Mouse (Mus musculus) hindbrain, embryonic 15.5 days (tissue): Measurements from ENCODE around the gene Col6a3. TPM values are rescaled to one million over a fixed set of nuclear protein-coding genes. Genes with fewer than 3 reads are reported as not detected.
A peak's percentile ranks its signal among the peaks of the same experiment; 100 is the strongest.

Experiments used
- ATAC-seq: fragments of 200-750 bp; cut with Nextera tagmentation; 2 replicates; pipeline ENCODE4 v1.8.0; 2017; ENCODE audit warnings: low read depth, moderate number of reproducible peaks, moderate TSS enrichment; ENCODE audit not compliant: low FRiP score
- H3K27ac ChIP-seq: fragments of 300-500 bp; sonication (generic); replicated peaks from 2 replicates; pipeline ENCODE4 v1.5.1; 2015; ENCODE audit warnings: mild to moderate bottlenecking, inconsistent platforms
- H3K27me3 ChIP-seq: fragments of 300-500 bp; sonication (generic); 2 replicates; pipeline ENCODE4 v1.6.1; 2015; ENCODE audit warnings: control low read depth, inconsistent platforms
- H3K36me3 ChIP-seq: fragments of 300-500 bp; sonication (generic); 2 replicates; pipeline ENCODE4 v1.6.1; 2015; ENCODE audit warnings: control low read depth, inconsistent platforms
- H3K4me1 ChIP-seq: fragments of 300-500 bp; sonication (generic); replicated peaks from 2 replicates; pipeline ENCODE4 v1.6.1; 2015; ENCODE audit warnings: control low read depth, inconsistent platforms
- H3K4me2 ChIP-seq: fragments of 300-500 bp; sonication (generic); 2 replicates; pipeline ENCODE4 v1.6.1; 2015; ENCODE audit warnings: moderate library complexity, mild to moderate bottlenecking, inconsistent platforms
- H3K4me3 ChIP-seq: fragments of 300-500 bp; sonication (generic); 2 replicates; pipeline ENCODE4 v1.5.1; 2015; ENCODE audit warnings: mild to moderate bottlenecking, inconsistent platforms
- H3K9ac ChIP-seq: fragments of 300-500 bp; sonication (generic); 2 replicates; pipeline ENCODE4 v1.6.1; 2015; ENCODE audit warnings: inconsistent platforms
- H3K9me3 ChIP-seq: fragments of 300-500 bp; sonication (generic); 2 replicates; pipeline ENCODE4 v1.6.1; 2016; ENCODE audit warnings: control low read depth, inconsistent platforms
- WGBS: fragments of 180-500 bp; shearing (Covaris S2); methylation state at CpG from one replicate; pipeline ENCODE4 v1.1.7; 2015; 5-methylcytosine and 5-hydroxymethylcytosine counted together
- polyA plus RNA-seq: library from polyadenylated mRNA; unstranded; fragments of >200 nt; fragmentation: Nextera tagmentation; extraction: Ambion mirVana; gene quantifications from 2 replicates; pipeline ENCODE4 v1.2.1, GENCODE M21; 2015

The Col6a3 gene
- polyA plus RNA-seq, 1 experiment from 2014 or later, result 8.3 TPM

- no peak for ATAC-seq
- Histone ChIP-seq H3K4me1 (peaks cover 24% of the 10 kb centered on the region), H3K9ac (no peak overlapping the region), H3K4me3 (no peak overlapping the region), H3K4me2 (no peak overlapping the region), H3K27ac (no peak overlapping the region), H3K9me3 (no peaks in the 10 kb centered on the region), H3K27me3 (no peaks in the 10 kb centered on the region), H3K36me3 (no peaks in the 10 kb centered on the region)
- WGBS, result 67% methylated on average over 4 of the region's 4 CpGs
These were observed 95.2 kb downstream of the Col6a3 start for GRCm38 (mm10) chr1:90748544-90748943.

- H3K27me3 ChIP-seq, result no peaks in the 10 kb centered on the region
- peak; percentile 91 for ATAC-seq
- H3K9ac ChIP-seq, result peak overlapping the region; percentile 51
- peak overlapping the region; percentile 58 for H3K4me2 ChIP-seq
- H3K4me1 ChIP-seq, result peaks cover 15% of the 10 kb centered on the region
- whole genome bisulfite sequencing, result 3% methylated on average over 14 of the region's 14 CpGs
- H3K4me3 ChIP-seq, result peak overlapping the region; percentile 27
- no peaks in the 10 kb centered on the region for H3K9me3 ChIP-seq
- peak overlapping the region; percentile 89 for H3K27ac ChIP-seq
- no peaks in the 10 kb centered on the region for H3K36me3 ChIP-seq
These were observed 99.8 kb downstream of the Col6a3 start for GRCm38 (mm10) chr1:90743941-90744386.

- 74% methylated on average over 1 of the region's 1 CpGs for WGBS
- peak; percentile 50; the same call in 1 of the 2 replicates for ATAC-seq
- Histone ChIP-seq H3K4me2 (peak overlapping the region; percentile 58; the same call in 1 of the 2 replicates), H3K4me3 (no peak overlapping the region), H3K27ac (peak overlapping the region; percentile 89), H3K9ac (no peak overlapping the region), H3K4me1 (peaks cover 15% of the 10 kb centered on the region), H3K36me3 (no peaks in the 10 kb centered on the region), H3K9me3 (no peaks in the 10 kb centered on the region), H3K27me3 (no peaks in the 10 kb centered on the region)
These were observed 100.3 kb downstream of the Col6a3 start for GRCm38 (mm10) chr1:90743445-90743844.

GRCm38 (mm10) chr1:90742641-90743040 is 101.1 kb downstream of the Col6a3 start:
- H3K36me3 ChIP-seq, result no peaks in the 10 kb centered on the region
- ATAC-seq, result no peak
- H3K4me3 ChIP-seq, result no peak overlapping the region
- no peak overlapping the region for H3K4me2 ChIP-seq
- 79% methylated on average over 7 of the region's 7 CpGs for WGBS
- peaks cover 15% of the 10 kb centered on the region for H3K4me1 ChIP-seq
- H3K27me3 ChIP-seq, result no peaks in the 10 kb centered on the region
- no peaks in the 10 kb centered on the region for H3K9me3 ChIP-seq
- H3K27ac ChIP-seq, result no peak overlapping the region
- H3K9ac ChIP-seq, result no peak overlapping the region

GRCm38 (mm10) chr1:90740216-90741170 is 103.3 kb downstream of the Col6a3 start:
- H3K4me3 ChIP-seq, result no peak overlapping the region
- H3K36me3 ChIP-seq, result no peaks in the 10 kb centered on the region
- no peaks in the 10 kb centered on the region for H3K27me3 ChIP-seq
- H3K27ac ChIP-seq, result no peak overlapping the region
- ATAC-seq, result no peak
- WGBS, result 82% methylated on average over 11 of the region's 11 CpGs
- H3K4me2 ChIP-seq, result no peak overlapping the region
- H3K4me1 ChIP-seq, result peaks cover 15% of the 10 kb centered on the region
- no peaks in the 10 kb centered on the region for H3K9me3 ChIP-seq
- no peak overlapping the region for H3K9ac ChIP-seq

GRCm38 (mm10) chr1:90738913-90739312 is 104.9 kb downstream of the Col6a3 start:
- Histone ChIP-seq H3K27me3 (no peaks in the 10 kb centered on the region), H3K4me3 (no peak overlapping the region), H3K27ac (no peak overlapping the region), H3K4me1 (peaks cover 8% of the 10 kb centered on the region), H3K36me3 (no peaks in the 10 kb centered on the region), H3K9me3 (no peaks in the 10 kb centered on the region), H3K4me2 (no peak overlapping the region), H3K9ac (no peak overlapping the region)
- 98% methylated on average over 2 of the region's 2 CpGs for WGBS
- no peak for ATAC-seq

- Histone ChIP-seq H3K4me2 (no peak overlapping the region), H3K27me3 (no peaks in the 10 kb centered on the region), H3K27ac (no peak overlapping the region), H3K36me3 (no peaks in the 10 kb centered on the region), H3K4me3 (no peak overlapping the region), H3K9me3 (no peaks in the 10 kb centered on the region), H3K4me1 (peaks cover 23% of the 10 kb centered on the region), H3K9ac (no peak overlapping the region)
- WGBS, result 88% methylated on average over 3 of the region's 3 CpGs
- no peak for ATAC-seq
These were observed 114.3 kb downstream of the Col6a3 start for GRCm38 (mm10) chr1:90729466-90729865.

GRCm38 (mm10) chr1:90723754-90724153 is 120.0 kb downstream of the Col6a3 start:
- Histone ChIP-seq H3K27me3 (no peaks in the 10 kb centered on the region), H3K9me3 (no peaks in the 10 kb centered on the region), H3K4me2 (no peak overlapping the region), H3K27ac (no peak overlapping the region), H3K9ac (no peak overlapping the region), H3K36me3 (no peaks in the 10 kb centered on the region), H3K4me1 (no peaks in the 10 kb centered on the region), H3K4me3 (no peak overlapping the region)
- no peak for ATAC-seq

GRCm38 (mm10) chr1:90723325-90723724 is 120.4 kb downstream of the Col6a3 start:
- Histone ChIP-seq H3K4me2 (no peak overlapping the region), H3K27me3 (no peaks in the 10 kb centered on the region), H3K36me3 (no peaks in the 10 kb centered on the region), H3K9me3 (no peaks in the 10 kb centered on the region), H3K9ac (no peak overlapping the region), H3K4me1 (no peaks in the 10 kb centered on the region), H3K27ac (no peak overlapping the region), H3K4me3 (no peak overlapping the region)
- ATAC-seq, result no peak

- H3K4me1 ChIP-seq, result no peaks in the 10 kb centered on the region
- H3K27me3 ChIP-seq, result no peaks in the 10 kb centered on the region
- H3K27ac ChIP-seq, result no peak overlapping the region
- H3K9ac ChIP-seq, result no peak overlapping the region
- H3K4me3 ChIP-seq, result no peak overlapping the region
- ATAC-seq, result no peak
- no peak overlapping the region for H3K4me2 ChIP-seq
- H3K9me3 ChIP-seq, result no peaks in the 10 kb centered on the region
- H3K36me3 ChIP-seq, result no peaks in the 10 kb centered on the region
These were observed 121.8 kb downstream of the Col6a3 start for GRCm38 (mm10) chr1:90722021-90722420.

GRCm38 (mm10) chr1:90720610-90721241 is 123.0 kb downstream of the Col6a3 start:
- no peak overlapping the region for H3K4me3 ChIP-seq
- no peak for ATAC-seq

GRCm38 (mm10) chr1:90718826-90719550 is 124.8 kb downstream of the Col6a3 start:
- H3K4me1 ChIP-seq, result no peaks in the 10 kb centered on the region
- H3K9ac ChIP-seq, result no peak overlapping the region
- H3K4me3 ChIP-seq, result no peak overlapping the region
- no peak overlapping the region for H3K4me2 ChIP-seq
- no peaks in the 10 kb centered on the region for H3K36me3 ChIP-seq
- no peaks in the 10 kb centered on the region for H3K27me3 ChIP-seq
- H3K27ac ChIP-seq, result no peak overlapping the region
- WGBS, result 92% methylated on average over 6 of the region's 6 CpGs
- no peaks in the 10 kb centered on the region for H3K9me3 ChIP-seq
- no peak for ATAC-seq

More at GRCm38 (mm10) chr1:90720610-90721241, 123.0 kb downstream of the Col6a3 start:
- WGBS, result 71% methylated on average over 7 of the region's 7 CpGs
- H3K9ac ChIP-seq, result no peak overlapping the region
- no peaks in the 10 kb centered on the region for H3K36me3 ChIP-seq
- H3K27ac ChIP-seq, result no peak overlapping the region
- no peak overlapping the region for H3K4me2 ChIP-seq
- H3K27me3 ChIP-seq, result no peaks in the 10 kb centered on the region
- no peaks in the 10 kb centered on the region for H3K9me3 ChIP-seq
- H3K4me1 ChIP-seq, result no peaks in the 10 kb centered on the region
